Mouse (Mus musculus) testis, adult 2 months (tissue): ENCODE measurements around the gene Ggps1.

ENCODE experiments used
- CTCF ChIP-seq: fragments of 200-500 bp; IDR thresholded peaks from 2 replicates; pipeline ENCODE4 v1.5.1; 2012; ENCODE audit warnings: low read depth, mild to moderate bottlenecking, inconsistent platforms, low read length, moderate library complexity; ENCODE audit not compliant: control insufficient read depth, insufficient read depth, insufficient replicate concordance
- POLR2A ChIP-seq: fragments of 200-500 bp; IDR thresholded peaks from 2 replicates; pipeline ENCODE4 v1.6.1; 2012; ENCODE audit warnings: low read depth, mild to moderate bottlenecking, inconsistent platforms, low read length, moderate library complexity; ENCODE audit not compliant: control insufficient read depth

GRCm38 (mm10) chr13:14065028-14065380, 1.7 kb upstream of the Ggps1 start:
- TF ChIP-seq POLR2A (no peak), CTCF (no peak)
